Mouse (Mus musculus): ENCODE data around the gene Hpf1. TPM values are rescaled to one million over a fixed set of nuclear protein-coding genes. Genes with fewer than 3 reads are reported as not detected.

The Hpf1 gene
- polyA plus RNA-seq, 1 experiment, result 9.1 TPM

DNA sequence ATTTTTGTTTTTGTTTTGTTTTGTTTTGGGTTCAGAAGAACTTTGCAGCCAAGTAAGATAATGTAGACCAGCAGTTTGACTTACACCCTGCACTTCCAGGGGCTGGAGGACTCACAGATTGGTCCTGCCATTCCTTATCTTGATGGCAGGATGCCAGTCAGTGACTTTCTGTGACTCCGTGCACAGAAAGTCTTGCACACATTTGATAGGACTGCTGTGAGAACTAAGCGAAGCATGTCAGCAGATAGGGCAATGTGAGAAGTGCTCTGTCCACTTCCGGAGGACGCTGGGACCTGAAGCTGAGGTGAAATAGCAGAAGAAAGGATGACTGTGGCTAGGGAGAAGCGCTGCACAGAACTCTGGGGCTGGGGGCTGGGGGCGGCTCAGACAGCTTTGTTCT is 5.7 kb downstream of the Hpf1 start:
- DNase-seq (ENCODE audit: low read depth), result no peak

- DNase-seq (ENCODE audit: low read depth), result peak; percentile 47
Observed at GRCm38 (mm10) chr8:60900147-60900546, 9.9 kb downstream of the Hpf1 start.

- no peak for DNase-seq (ENCODE audit: low read depth)
Observed at GRCm38 (mm10) chr8:60912081-60912480, 21.9 kb downstream of the Hpf1 start.

DNA sequence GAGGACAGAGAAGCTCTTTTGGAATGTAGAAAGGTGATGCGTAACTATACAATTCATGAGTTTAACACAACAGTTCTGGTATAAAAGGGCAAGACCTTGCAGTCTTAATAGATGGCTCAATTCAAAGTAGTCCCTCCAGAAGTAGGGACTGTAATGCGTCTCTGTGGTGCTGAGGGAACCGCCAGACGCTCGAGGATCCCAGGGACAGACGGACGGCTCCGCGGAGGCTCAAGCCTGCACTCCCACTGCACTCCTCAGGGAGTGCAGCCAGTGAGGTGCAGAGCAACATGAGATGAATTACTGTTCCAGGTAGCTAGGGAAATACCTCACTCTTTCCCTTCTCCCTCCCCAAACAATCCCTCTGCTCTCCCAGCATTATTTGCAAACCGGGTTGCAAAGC is 22.3 kb downstream of the Hpf1 start:
- DNase-seq (ENCODE audit: low read depth), result no peak

DNA sequence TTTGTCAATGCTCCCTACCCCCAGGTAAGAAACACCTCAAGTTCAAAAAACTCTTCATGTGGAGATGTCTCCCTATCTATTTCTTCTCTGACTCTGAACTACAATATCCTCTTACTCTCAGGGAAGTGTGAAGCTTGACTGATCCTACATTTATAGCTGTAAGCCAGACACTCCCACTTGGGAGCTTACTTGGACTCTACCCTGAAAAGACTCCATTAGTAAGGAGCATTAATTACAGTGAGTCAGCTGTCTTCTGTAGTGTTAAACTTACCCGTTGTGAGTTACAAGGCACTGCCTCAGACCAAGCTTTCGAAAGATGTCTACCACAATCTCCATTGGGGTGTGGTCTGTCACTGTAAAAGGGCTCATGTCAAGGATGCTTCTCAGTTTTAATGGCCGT is 28.9 kb downstream of the Hpf1 start:
- DNase-seq (ENCODE audit: low read depth), result no peak

- no peak for DNase-seq (ENCODE audit: low read depth)
Observed at GRCm38 (mm10) chr8:60920176-60920575, 30.0 kb downstream of the Hpf1 start.

- DNase-seq (ENCODE audit: low read depth), result no peak
Observed at GRCm38 (mm10) chr8:60933617-60934016, 43.4 kb downstream of the Hpf1 start.

GRCm38 (mm10) chr8:60938717-60939424 is 48.7 kb downstream of the Hpf1 start:
- DNase-seq (ENCODE audit: low read depth), result no peak

- no peak for DNase-seq (ENCODE audit: low read depth)
Observed at GRCm38 (mm10) chr8:60942867-60943266, 52.6 kb downstream of the Hpf1 start.

GRCm38 (mm10) chr8:60947503-60947902 is 57.3 kb downstream of the Hpf1 start:
- DNase-seq (ENCODE audit: low read depth), result no peak

DNA sequence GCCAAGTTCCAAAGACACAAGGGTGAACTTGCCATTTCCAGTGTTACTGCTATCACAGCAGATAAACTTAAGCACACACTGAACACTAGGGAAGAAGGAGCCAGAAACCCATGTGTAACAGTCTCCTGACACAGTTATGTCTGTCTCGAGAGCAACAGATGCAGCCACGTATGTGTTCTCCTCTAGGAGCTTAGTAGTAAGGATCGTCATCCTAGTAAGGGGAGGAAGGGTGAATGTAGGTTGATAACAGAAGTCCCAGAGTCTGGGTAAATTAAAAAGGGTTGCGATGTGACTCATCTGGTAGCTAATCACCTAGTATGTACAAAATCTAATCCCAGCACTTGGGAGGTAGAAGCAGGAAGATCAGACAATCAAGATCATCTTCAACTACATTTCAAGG is 59.6 kb downstream of the Hpf1 start:
- no peak for DNase-seq (ENCODE audit: low read depth)

- DNase-seq (ENCODE audit: low read depth), result no peak
Observed at GRCm38 (mm10) chr8:60951271-60951670, 61.1 kb downstream of the Hpf1 start.

DNA sequence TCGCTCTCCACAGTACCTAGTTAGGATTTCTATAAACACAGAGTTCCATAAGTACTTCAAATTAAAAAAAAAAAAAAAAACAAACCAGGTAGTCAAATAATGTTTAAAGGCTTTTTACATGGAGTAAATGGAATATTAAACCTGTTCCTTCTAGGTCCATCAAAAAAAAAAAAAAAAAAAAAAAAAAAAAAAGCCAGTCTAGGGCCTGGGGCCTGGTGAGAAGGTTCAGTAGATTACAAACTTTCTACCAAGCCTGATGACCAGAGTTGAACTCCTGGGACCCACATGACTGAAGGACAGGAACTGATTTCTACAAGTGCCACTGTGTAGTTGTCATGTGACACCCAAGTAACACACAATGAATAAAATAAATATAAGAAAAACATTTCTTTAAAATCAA is 61.5 kb downstream of the Hpf1 start:
- no peak for DNase-seq (ENCODE audit: low read depth)

- DNase-seq (ENCODE audit: low read depth), result no peak
Observed at GRCm38 (mm10) chr8:60952803-60953202, 62.6 kb downstream of the Hpf1 start.

DNA sequence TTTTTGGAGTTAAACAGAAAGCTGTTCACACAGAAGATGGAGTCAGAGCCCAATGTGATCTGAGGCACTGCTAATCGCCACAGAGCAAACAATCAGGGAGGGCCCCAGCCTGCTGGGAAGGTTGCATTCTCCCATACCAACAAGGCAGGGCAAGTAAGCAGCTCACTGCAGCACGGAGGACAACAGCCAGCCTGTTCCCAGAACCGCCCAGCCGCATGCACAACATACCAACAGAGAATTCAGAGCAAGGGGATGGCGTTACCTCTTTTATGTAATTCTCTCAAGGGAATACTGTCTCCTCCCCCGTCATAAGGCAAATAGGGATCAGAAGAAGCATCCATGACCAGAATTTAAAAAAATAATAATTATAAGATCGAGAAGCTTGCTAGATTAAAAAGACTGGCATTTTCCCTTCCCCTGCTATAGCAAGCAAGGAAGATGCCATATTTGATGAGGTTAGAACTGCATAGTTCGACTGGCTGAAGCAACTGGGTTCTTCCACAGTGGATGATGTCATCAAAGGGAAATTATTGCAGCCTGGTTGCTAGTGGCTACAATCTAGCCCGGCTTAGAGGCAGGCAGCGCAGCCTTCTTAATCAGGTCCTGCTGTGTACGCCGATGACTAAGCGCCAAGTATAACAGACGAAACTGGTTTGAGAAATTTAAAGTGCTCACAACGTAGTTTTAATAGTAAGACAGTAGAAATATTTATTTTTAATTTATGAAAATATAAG is 64.2 kb downstream of the Hpf1 start:
- peak; percentile 66 for DNase-seq (ENCODE audit: low read depth)

DNA sequence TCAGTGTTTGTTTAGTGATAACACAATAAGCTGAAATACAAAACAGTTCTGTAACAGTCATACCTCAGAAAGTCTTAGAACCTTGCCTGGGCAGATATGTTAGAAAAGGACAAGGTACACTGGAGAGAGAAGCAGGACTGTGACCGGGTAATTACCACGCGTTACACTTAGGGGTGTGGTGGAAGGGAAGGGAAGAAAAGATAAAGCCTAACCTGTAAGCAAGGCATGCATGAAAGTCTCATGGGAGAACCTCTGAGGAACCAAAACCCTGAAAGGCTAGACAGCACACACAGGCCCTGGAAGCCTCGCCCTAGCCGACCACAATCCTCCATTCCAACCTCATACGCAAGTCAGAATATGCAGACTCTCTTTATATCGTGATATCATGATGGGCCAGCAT is 66.6 kb downstream of the Hpf1 start:
- no peak for DNase-seq (ENCODE audit: low read depth)

Other genes with a start within 250 kb of the Hpf1 start
- gene Clcn3, start 92.9 kb downstream of the Hpf1 start, polyA plus RNA-seq (2012; rRNA removed), result 17.4 and 20.5 TPM in 2 replicates
- 4.7 and 8.2 TPM in 2 replicates for gene Nek1, start 102.8 kb downstream of the Hpf1 start, polyA plus RNA-seq (2012; rRNA removed)